Mouse (Mus musculus) adrenal gland, postnatal 36 days (tissue): Measurements from ENCODE around the gene Adra1b. TPM values are rescaled to one million over a fixed set of nuclear protein-coding genes. Genes with fewer than 3 reads are reported as not detected.

Source experiments
- DNase-seq, 2 experiments: peaks; one replicate each; pipeline ENCODE4 v3.0.0; 2021; ENCODE audit warnings: mixed read lengths in 1 of 2
- total RNA-seq, 2 experiments: library from RNA; stranded (reverse); gene quantifications; 2 replicates each; pipeline ENCODE4 v1.2.3; 2021

Gene Adra1b
- total RNA-seq, 2 experiments from 2014 or later, result 2.7 to 2.9 TPM

- DNase-seq, result no peak
These were observed 5.7 kb downstream of the Adra1b start for GRCm38 (mm10) chr11:43895323-43895722.

GRCm38 (mm10) chr11:43892546-43892945, 8.5 kb downstream of the Adra1b start:
- DNase-seq, result peak; percentile 37 to 53

- DNase-seq, result peak; percentile 70 to 83
These were observed 9.6 kb downstream of the Adra1b start for GRCm38 (mm10) chr11:43891457-43891856.

- DNase-seq, result no peak
These were observed 11.6 kb downstream of the Adra1b start for GRCm38 (mm10) chr11:43889208-43889915.

GRCm38 (mm10) chr11:43888736-43889135, 12.3 kb downstream of the Adra1b start:
- no peak for DNase-seq

GRCm38 (mm10) chr11:43887597-43887996, 13.4 kb downstream of the Adra1b start:
- DNase-seq, result no peak

- DNase-seq, result no peak
These were observed 16.5 kb downstream of the Adra1b start for GRCm38 (mm10) chr11:43884521-43884920.

GRCm38 (mm10) chr11:43883641-43884181, 17.3 kb downstream of the Adra1b start:
- DNase-seq, result no peak

GRCm38 (mm10) chr11:43877211-43877610, 23.8 kb downstream of the Adra1b start:
- no peak for DNase-seq

- no peak for DNase-seq
These were observed 33.2 kb downstream of the Adra1b start for GRCm38 (mm10) chr11:43867721-43868281.

- DNase-seq, result no peak
These were observed 35.5 kb downstream of the Adra1b start for GRCm38 (mm10) chr11:43865298-43866165.

- DNase-seq, result no peak
These were observed 48.0 kb downstream of the Adra1b start for GRCm38 (mm10) chr11:43853046-43853445.

GRCm38 (mm10) chr11:43848056-43848455, 53.0 kb downstream of the Adra1b start:
- DNase-seq, result no peak

GRCm38 (mm10) chr11:43841596-43841995, 59.4 kb downstream of the Adra1b start:
- DNase-seq, result peak; percentile 11 to 13

GRCm38 (mm10) chr11:43840491-43840890, 60.5 kb downstream of the Adra1b start:
- DNase-seq, result peak; percentile 42 to 51

GRCm38 (mm10) chr11:43835880-43836740, 64.9 kb downstream of the Adra1b start:
- DNase-seq, result peak; percentile 88

- no peak for DNase-seq
These were observed 65.6 kb downstream of the Adra1b start for GRCm38 (mm10) chr11:43835456-43835855.

- no peak for DNase-seq
These were observed 66.5 kb downstream of the Adra1b start for GRCm38 (mm10) chr11:43834531-43834930.

GRCm38 (mm10) chr11:43831530-43831929, 69.5 kb downstream of the Adra1b start:
- no peak for DNase-seq

- no peak for DNase-seq
These were observed 74.2 kb downstream of the Adra1b start for GRCm38 (mm10) chr11:43826769-43827168.

GRCm38 (mm10) chr11:43823349-43823748, 77.7 kb downstream of the Adra1b start:
- no peak for DNase-seq
